Mouse (Mus musculus) spleen, adult 2 months (tissue): ENCODE results near the gene Ccdc85b.

ENCODE experiments used
- CTCF ChIP-seq: fragments of 200-500 bp; IDR thresholded peaks from 2 replicates; pipeline ENCODE4 v1.5.1; 2011; ENCODE audit warnings: mild to moderate bottlenecking, inconsistent platforms; ENCODE audit not compliant: insufficient read depth, insufficient read length, insufficient replicate concordance; ENCODE audit errors: extremely low read depth
- POLR2A ChIP-seq: fragments of 200-500 bp; IDR thresholded peaks from 2 replicates; pipeline ENCODE4 v1.6.1; 2011; ENCODE audit warnings: low read depth, low read length, inconsistent platforms

GRCm38 (mm10) chr19:5503687-5504086 lies 46.0 kb upstream of the Ccdc85b start, which contains the start of gene 1700020D05Rik:
- no peak for TF ChIP-seq CTCF
- TF ChIP-seq POLR2A = no peak
